Mouse (Mus musculus) cerebellum, adult 2 months (tissue): ENCODE measurements around the gene Cntd1. TPM values are rescaled to one million over a fixed set of nuclear protein-coding genes. Genes with fewer than 3 reads are reported as not detected.

Experiments
- DNase-seq, 2 experiments: peaks; one replicate each; pipeline ENCODE4 v3.0.0; 2021
- H3K27ac ChIP-seq: fragments of 200-500 bp; 2 replicates; pipeline ENCODE4 v1.5.1; 2012; ENCODE audit warnings: low read length, control low read depth, inconsistent platforms; ENCODE audit not compliant: insufficient read depth
- H3K27me3 ChIP-seq: fragments of 200-500 bp; 2 replicates; pipeline ENCODE4 v1.6.1; 2012; ENCODE audit warnings: inconsistent platforms, mild to moderate bottlenecking, low read length, moderate library complexity; ENCODE audit not compliant: control insufficient read depth, insufficient read depth
- H3K4me1 ChIP-seq: fragments of 200-500 bp; 2 replicates; pipeline ENCODE4 v1.6.1; 2011; ENCODE audit warnings: low read length; ENCODE audit not compliant: control insufficient read depth, insufficient read depth
- H3K4me3 ChIP-seq: fragments of 200-500 bp; replicated peaks from 2 replicates; pipeline ENCODE3; 2011; ENCODE audit warnings: mild to moderate bottlenecking, low read depth, low read length, control low read depth; ENCODE audit not compliant: insufficient read depth
- CTCF ChIP-seq: fragments of 200-500 bp; IDR thresholded peaks from 2 replicates; pipeline ENCODE4 v1.5.1; 2011; ENCODE audit warnings: low read depth, mild to moderate bottlenecking, control low read depth, low read length, moderate library complexity, borderline replicate concordance; ENCODE audit not compliant: insufficient read depth
- POLR2A ChIP-seq: fragments of 200-500 bp; IDR thresholded peaks from 2 replicates; pipeline ENCODE4 v1.6.1; 2011; ENCODE audit warnings: low read length, control low read depth, borderline replicate concordance; ENCODE audit not compliant: insufficient read depth
- WGBS: fragments of 180-500 bp; shearing (Covaris S2); methylation state at CpG from one replicate; pipeline ENCODE4 v1.1.7; 2018; 5-methylcytosine and 5-hydroxymethylcytosine counted together
- polyA plus RNA-seq: library from polyadenylated mRNA; depleted of rRNA; stranded (reverse); fragments of >200 nt; gene quantifications from 2 replicates; pipeline ENCODE4 v1.2.3, GENCODE M21; 2012

The Cntd1 gene
- polyA plus RNA-seq, 1 experiment: 0.65 TPM

DNA sequence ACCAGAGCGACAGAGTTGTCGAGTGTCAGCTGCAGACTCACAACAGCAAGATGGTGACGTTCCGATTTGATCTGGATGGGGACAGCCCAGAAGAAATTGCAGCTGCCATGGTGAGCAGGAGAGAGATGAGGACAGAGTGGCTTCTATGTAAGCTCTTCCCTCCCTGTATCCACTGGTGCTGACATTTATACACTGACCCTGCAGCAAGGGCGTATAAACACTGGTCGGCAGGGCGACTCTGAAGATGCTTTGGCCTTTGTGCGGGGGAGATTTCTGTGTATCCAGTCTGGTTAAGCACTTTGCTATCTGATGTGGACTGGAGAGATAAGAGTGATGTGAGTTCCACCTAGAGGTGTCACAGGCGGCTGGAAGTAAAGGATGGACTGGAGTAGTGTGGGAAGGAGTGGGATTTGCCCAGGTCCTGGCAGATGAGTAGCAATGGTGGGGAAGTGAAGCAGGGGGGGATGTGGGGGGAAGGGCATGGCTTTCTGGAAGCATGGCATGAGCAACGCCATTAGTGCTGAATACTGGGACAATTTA is 9.2 kb upstream of the Cntd1 start:
- H3K27me3 ChIP-seq: no peaks in the 10 kb centered on the region; the same call in 1 of the 2 replicates
- DNase-seq: no peak
- H3K4me1 ChIP-seq: 0 out of 2 replicates have a peak, but pooled peaks cover 4% of the 10 kb centered on the region
- TF ChIP-seq CTCF (no peak), POLR2A (no peak)
- WGBS: 24% methylated on average over 10 of the region's 10 CpGs
- peak overlapping the region; percentile 26 for H3K4me3 ChIP-seq
- no peak overlapping the region for H3K27ac ChIP-seq

DNA sequence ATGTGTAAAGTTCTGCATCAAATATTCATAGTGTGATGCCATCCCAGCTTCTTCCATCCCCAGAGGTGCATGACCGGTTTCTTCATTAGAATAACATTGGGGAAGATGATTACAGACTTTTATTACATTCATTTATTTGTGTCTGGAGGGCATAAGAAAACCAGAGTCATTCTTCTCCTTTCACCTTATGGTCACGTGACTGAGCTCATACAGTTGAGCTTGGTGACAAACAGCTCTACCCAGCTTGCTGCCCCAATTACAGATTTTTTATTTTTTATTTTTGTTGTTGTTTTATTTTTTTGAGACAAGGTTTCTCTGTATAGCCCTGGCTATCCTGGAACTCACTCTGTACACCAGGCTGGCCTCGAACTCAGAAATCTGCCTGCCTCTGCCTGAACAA is 6.4 kb upstream of the Cntd1 start:
- H3K4me1 ChIP-seq: peaks cover 10% of the 10 kb centered on the region
- H3K27me3 ChIP-seq: no peaks in the 10 kb centered on the region
- H3K4me3 ChIP-seq: no peak overlapping the region
- no peak for DNase-seq
- 86% methylated on average over 3 of the region's 3 CpGs for WGBS
- no peak overlapping the region for H3K27ac ChIP-seq
- TF ChIP-seq CTCF (no peak), POLR2A (no peak)

DNA sequence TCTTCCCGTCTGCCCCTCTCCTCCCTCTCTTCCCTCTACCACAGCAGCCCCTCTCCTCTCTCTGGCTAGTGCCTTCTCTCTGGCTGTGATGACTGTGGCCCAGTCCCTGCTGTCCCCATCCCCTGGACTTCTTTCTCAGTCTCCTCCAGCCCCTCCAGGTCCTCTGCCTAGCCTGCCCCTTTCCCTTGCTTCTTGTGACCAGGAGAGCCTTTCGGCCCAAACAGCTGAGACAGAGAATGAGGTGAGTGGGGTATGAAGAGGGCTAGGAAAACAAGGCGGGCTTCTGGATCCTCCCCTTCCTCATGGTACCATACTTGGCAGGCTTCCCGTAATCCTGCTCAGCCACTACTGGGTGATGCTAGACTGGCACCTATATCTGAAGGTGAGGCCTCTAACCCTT is 3.5 kb upstream of the Cntd1 start:
- H3K27me3 ChIP-seq: no peaks in the 10 kb centered on the region
- H3K27ac ChIP-seq: no peak overlapping the region
- 64% methylated on average over 4 of the region's 4 CpGs for WGBS
- TF ChIP-seq CTCF: no peak
- TF ChIP-seq POLR2A: no peak
- peaks cover 14% of the 10 kb centered on the region for H3K4me1 ChIP-seq
- H3K4me3 ChIP-seq: no peak overlapping the region
- no peak for DNase-seq

DNA sequence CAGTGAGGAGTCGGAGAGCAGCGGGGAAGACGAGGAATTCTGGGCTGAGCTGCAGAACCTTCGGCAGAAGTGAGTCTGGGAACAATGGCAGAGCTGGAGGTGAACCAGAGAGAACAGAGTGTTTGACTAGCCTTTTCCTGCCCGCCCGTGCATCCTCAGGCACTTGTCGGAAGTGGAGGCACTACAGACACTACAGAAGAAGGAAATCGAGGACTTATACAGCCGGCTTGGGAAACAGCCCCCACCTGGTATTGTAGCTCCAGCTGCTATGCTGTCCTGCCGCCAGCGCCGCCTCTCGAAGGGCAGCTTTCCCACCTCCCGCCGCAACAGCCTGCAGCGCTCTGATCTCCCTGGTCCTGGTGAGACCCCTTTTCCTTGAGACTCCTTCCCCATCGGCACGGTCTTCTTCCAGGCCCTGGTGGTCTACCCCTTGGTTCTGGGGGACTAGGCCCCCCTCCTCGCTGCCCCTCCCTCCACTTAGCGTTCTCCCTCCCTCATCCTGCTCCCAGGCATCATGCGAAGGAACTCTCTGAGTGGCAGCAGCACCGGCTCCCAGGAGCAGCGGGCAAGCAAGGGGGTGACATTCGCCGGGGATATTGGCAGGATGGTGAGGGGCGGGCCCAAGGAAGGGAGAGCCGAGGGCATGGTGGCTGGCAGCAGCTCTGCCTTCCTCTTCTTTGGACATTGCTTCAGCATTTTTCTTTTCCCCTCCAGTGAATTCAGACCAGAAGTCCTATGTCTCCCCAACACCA is 2.3 kb upstream of the Cntd1 start:
- Histone ChIP-seq H3K27ac (no peak overlapping the region), H3K4me3 (no peak overlapping the region), H3K27me3 (no peaks in the 10 kb centered on the region), H3K4me1 (peaks cover 14% of the 10 kb centered on the region)
- 17% methylated on average over 27 of the region's 27 CpGs for WGBS
- no peak for DNase-seq
- no peak for TF ChIP-seq CTCF
- TF ChIP-seq POLR2A: no peak

DNA sequence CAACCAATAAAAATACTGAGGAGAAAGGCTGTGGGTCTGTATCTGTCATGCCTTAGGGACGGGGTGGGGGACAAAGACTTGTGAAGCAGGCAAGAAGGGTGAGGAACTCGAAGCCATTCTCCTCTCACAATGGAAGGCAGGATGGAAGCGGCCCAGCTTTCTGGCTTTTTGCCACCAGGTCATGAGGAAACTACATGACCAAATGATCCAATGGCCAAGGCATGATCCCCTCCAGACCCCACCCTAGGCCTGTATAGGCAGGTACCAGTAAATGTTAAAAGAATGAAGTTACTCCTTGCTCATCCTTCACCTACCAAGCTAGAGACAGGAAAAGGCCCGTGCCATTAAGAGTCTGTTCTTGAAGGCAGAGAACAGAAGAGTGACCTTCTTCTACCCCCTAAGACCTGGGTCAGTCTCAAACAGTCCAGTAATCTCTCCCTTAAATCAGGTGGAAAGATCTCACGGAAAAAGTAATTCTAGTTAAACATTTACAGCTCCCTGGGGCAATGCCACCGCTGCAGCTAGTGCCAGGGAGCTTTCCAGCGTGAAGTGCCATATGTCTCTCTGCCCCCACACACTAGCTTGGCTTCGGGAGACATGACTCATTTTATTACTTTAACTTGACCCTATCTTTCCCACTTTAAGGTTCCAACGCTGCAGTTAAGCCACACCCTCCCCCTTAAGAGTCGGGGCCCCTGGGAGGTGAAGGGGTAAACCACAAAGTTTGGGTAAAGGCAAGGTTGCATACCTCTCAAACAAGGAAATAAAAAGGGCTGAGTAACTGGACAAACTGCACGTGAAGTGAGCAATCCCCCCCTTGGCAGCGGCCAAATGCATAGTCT is 1.2 kb upstream of the Cntd1 start:
- 35% methylated on average over 12 of the region's 12 CpGs for WGBS
- H3K27ac ChIP-seq: no peak overlapping the region
- H3K4me1 ChIP-seq: peaks cover 14% of the 10 kb centered on the region
- no peak for DNase-seq
- TF ChIP-seq CTCF: no peak
- H3K27me3 ChIP-seq: no peaks in the 10 kb centered on the region
- H3K4me3 ChIP-seq: peak overlapping the region; percentile 91

DNA sequence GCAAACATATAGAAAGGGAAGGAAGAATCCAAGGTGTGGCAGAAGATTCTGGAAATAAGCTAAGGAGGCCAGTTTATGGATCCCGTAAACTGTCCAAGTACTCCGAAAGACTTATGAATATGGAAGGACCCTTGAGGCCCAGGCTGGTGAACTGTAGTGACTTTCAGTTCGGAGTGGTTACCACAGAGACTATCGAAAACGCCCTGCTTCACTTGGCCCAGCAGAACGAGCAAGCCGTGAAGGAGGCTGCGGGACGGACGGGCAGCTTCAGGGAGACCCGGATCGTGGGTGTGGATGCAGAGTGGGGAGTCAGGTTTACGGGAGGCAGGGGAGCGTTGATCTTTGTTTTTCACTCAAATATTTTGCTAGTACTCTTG is 369 bp downstream of the Cntd1 start:
- no peak overlapping the region for H3K27ac ChIP-seq
- TF ChIP-seq POLR2A: no peak
- TF ChIP-seq CTCF: no peak

DNA sequence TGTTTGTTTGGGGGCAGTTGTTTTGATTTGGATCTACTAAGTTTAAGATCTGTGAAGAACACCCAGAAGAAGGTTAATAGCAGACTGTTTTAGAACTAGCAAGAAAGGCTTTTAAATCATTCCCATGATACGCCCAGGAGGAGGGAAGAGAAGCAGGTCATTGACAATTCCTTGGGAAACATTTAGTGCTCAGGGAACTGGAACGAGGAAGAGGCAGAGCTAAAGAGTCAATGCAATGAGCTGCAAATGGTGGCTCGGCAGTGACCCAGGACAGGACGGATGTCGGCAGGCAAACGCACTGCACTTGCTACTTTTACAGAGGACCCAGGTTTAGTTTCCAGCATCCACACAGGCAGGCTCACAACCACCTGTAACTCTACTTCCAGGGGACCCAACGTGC is 2.0 kb downstream of the Cntd1 start:
- TF ChIP-seq POLR2A (no peak), CTCF (no peak)
- peaks cover 14% of the 10 kb centered on the region for H3K4me1 ChIP-seq
- H3K27me3 ChIP-seq: no peaks in the 10 kb centered on the region
- H3K4me3 ChIP-seq: no peak overlapping the region
- DNase-seq: no peak
- no peak overlapping the region for H3K27ac ChIP-seq
- WGBS: 29% methylated on average over 7 of the region's 7 CpGs

More for the DNA sequence above, 369 bp downstream of the Cntd1 start:
- Histone ChIP-seq H3K4me1 (peaks cover 14% of the 10 kb centered on the region), H3K4me3 (peak overlapping the region; percentile 91), H3K27me3 (no peaks in the 10 kb centered on the region)
- DNase-seq: no peak
- 57% methylated on average over 14 of the region's 14 CpGs for WGBS

DNA sequence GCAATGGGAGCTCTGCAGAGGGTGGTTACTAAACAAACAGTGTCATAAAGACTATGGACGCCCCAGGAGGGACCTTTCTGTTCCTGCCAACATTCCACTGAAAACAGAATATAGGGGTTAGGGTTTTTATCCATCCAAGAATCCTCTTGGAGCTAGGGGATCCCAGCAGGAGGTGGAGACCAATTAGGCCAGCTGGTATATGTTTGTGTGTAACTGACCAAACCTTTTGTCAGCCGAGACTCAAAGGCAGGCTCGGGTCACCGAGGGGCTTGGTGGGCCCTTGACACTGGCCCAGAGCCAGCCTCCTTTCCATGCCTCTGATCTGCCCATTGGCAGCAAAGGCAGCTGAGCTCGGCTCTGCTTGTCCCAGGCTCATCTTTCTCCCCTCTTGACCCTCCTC is 4.1 kb downstream of the Cntd1 start:
- Histone ChIP-seq H3K4me3 (no peak overlapping the region), H3K4me1 (0 out of 2 replicates have a peak, but pooled peaks cover 3% of the 10 kb centered on the region), H3K27me3 (no peaks in the 10 kb centered on the region), H3K27ac (no peak overlapping the region)
- no peak for DNase-seq
- TF ChIP-seq POLR2A (no peak), CTCF (no peak)
- WGBS: 14% methylated on average over 5 of the region's 5 CpGs
